Mouse (Mus musculus) layer of hippocampus, postnatal 10 days (tissue): ENCODE data around the gene Kcnj10. TPM values are rescaled to one million over a fixed set of nuclear protein-coding genes. Genes with fewer than 3 reads are reported as not detected.

Source experiments
- DNase-seq, 2 experiments: peaks; one replicate each; pipeline ENCODE4 v3.0.0; 2021; ENCODE audit warnings: low spot score in 2 of 2
- long read RNA-seq: library from polyadenylated mRNA; stranded (forward); transcript quantifications from one replicate; pipeline ENCODE4 v2.0.0, GENCODE M21; 2023
- total RNA-seq, 2 experiments: library from RNA; stranded (reverse); gene quantifications; 2 replicates each; pipeline ENCODE4 v1.2.3; 2021

Gene Kcnj10
- total RNA-seq = 10 to 100 TPM; 70.7 to 73.5 TPM
- long read RNA-seq, partial matches to known transcripts = 0 of 14 reads
- long read RNA-seq, other reads (novel, unspliced or antisense) = 14 of 14 reads

GRCm38 (mm10) chr1:172340729-172341321, at the start of gene Kcnj10:
Gene Kcnj10, plus strand, starts transcription at chr1:172341210.
- peak; percentile 81 to 87 for DNase-seq

GRCm38 (mm10) chr1:172292880-172293279, 48.1 kb upstream of the Kcnj10 start:
- DNase-seq = no peak

GRCm38 (mm10) chr1:172293449-172293848, 47.6 kb upstream of the Kcnj10 start:
- no peak for DNase-seq

- DNase-seq = peak; percentile 75 to 80
Observed at GRCm38 (mm10) chr1:172295751-172296197, 45.2 kb upstream of the Kcnj10 start.

- DNase-seq = peak in 1 of 2 experiments; percentile 26
Observed at GRCm38 (mm10) chr1:172296816-172297510, 44.0 kb upstream of the Kcnj10 start.

GRCm38 (mm10) chr1:172297611-172298537, 43.1 kb upstream of the Kcnj10 start, which contains the start of gene Atp1a2:
Gene Atp1a2, minus strand, starts transcription at chr1:172298064.
- peak in 1 of 2 experiments; percentile 75 for DNase-seq

- peak in 1 of 2 experiments; percentile 62 for DNase-seq
Observed at GRCm38 (mm10) chr1:172299528-172299927, 41.5 kb upstream of the Kcnj10 start.

GRCm38 (mm10) chr1:172300247-172300646, 40.8 kb upstream of the Kcnj10 start:
- DNase-seq = peak in 1 of 2 experiments; percentile 57

- DNase-seq = no peak
Observed at GRCm38 (mm10) chr1:172301180-172301579, 39.8 kb upstream of the Kcnj10 start.

- DNase-seq = no peak
Observed at GRCm38 (mm10) chr1:172302311-172302710, 38.7 kb upstream of the Kcnj10 start.

GRCm38 (mm10) chr1:172302851-172303250, 38.2 kb upstream of the Kcnj10 start:
- DNase-seq = no peak

GRCm38 (mm10) chr1:172304443-172304842, 36.6 kb upstream of the Kcnj10 start:
- DNase-seq = no peak

GRCm38 (mm10) chr1:172305153-172305552, 35.9 kb upstream of the Kcnj10 start:
- no peak for DNase-seq

- DNase-seq = no peak
Observed at GRCm38 (mm10) chr1:172305635-172306034, 35.4 kb upstream of the Kcnj10 start.

GRCm38 (mm10) chr1:172306196-172306595, 34.8 kb upstream of the Kcnj10 start:
- DNase-seq = no peak

- DNase-seq = no peak
Observed at GRCm38 (mm10) chr1:172306885-172307284, 34.1 kb upstream of the Kcnj10 start.

GRCm38 (mm10) chr1:172307936-172308335, 33.1 kb upstream of the Kcnj10 start:
- DNase-seq = no peak

- DNase-seq = no peak
Observed at GRCm38 (mm10) chr1:172308409-172308808, 32.6 kb upstream of the Kcnj10 start.

- DNase-seq = peak; percentile 97
Observed at GRCm38 (mm10) chr1:172309699-172310398, 31.2 kb upstream of the Kcnj10 start.

- DNase-seq = peak in 1 of 2 experiments; percentile 47
Observed at GRCm38 (mm10) chr1:172311248-172311906, 29.6 kb upstream of the Kcnj10 start.
